Mouse (Mus musculus) T-helper 2 cell (primary cell): ENCODE measurements around the gene Adam3.

Experiments
- in situ Hi-C: fragments of 300-600 bp; cut with MboI, MseI; formaldehyde crosslinking; loops from one replicate; pipeline ENCODE4 v1.15.1; 2025; ENCODE audit warnings: high pct_unique_total_duplicates

The Adam3 gene

GRCm38 (mm10) chr8:24725630-24726029 lies at the start of gene Adam3:
Gene Adam3, minus strand, starts transcription at chr8:24725852.
- in situ Hi-C loops = no loop called here

GRCm38 (mm10) chr8:24724886-24725626 lies 596 bp downstream of the Adam3 start:
- in situ Hi-C loops = no loop called here
